Mouse (Mus musculus) right cerebral cortex, adult 2 months (tissue): ENCODE results near the gene Ankrd44.

Experiments
- DNase-seq, 2 experiments: peaks; one replicate each; pipeline ENCODE4 v3.0.0; 2021 to 2022; ENCODE audit warnings: low spot score in 2 of 2

Gene Ankrd44

GRCm38 (mm10) chr1:54639506-54640078 lies 286.6 kb downstream of the Ankrd44 start:
- DNase-seq, result no peak

- no peak for DNase-seq
Observed at GRCm38 (mm10) chr1:54639076-54639475, 287.1 kb downstream of the Ankrd44 start.

- DNase-seq, result no peak
Observed at GRCm38 (mm10) chr1:54637340-54637739, 288.8 kb downstream of the Ankrd44 start.

- no peak for DNase-seq
Observed at GRCm38 (mm10) chr1:54629106-54629505, 297.1 kb downstream of the Ankrd44 start.

GRCm38 (mm10) chr1:54614963-54615362 lies 311.2 kb downstream of the Ankrd44 start:
- DNase-seq, result no peak

- DNase-seq, result no peak
Observed at GRCm38 (mm10) chr1:54612344-54612743, 313.8 kb downstream of the Ankrd44 start.

GRCm38 (mm10) chr1:54611891-54612290 lies 314.3 kb downstream of the Ankrd44 start:
- DNase-seq, result no peak

GRCm38 (mm10) chr1:54606936-54607335 lies 319.3 kb downstream of the Ankrd44 start:
- no peak for DNase-seq

GRCm38 (mm10) chr1:54601692-54602091 lies 324.5 kb downstream of the Ankrd44 start:
- DNase-seq, result no peak

- peak in 1 of 2 experiments; percentile 6 for DNase-seq
Observed at GRCm38 (mm10) chr1:54600275-54600674, 325.9 kb downstream of the Ankrd44 start.

GRCm38 (mm10) chr1:54597594-54598217 lies 328.5 kb downstream of the Ankrd44 start:
- no peak for DNase-seq

GRCm38 (mm10) chr1:54596151-54596550 lies 330.0 kb downstream of the Ankrd44 start:
- no peak for DNase-seq
